Comparison of ENCODE assay signal across 36 mouse cellular contexts in the genomic region with DNA sequence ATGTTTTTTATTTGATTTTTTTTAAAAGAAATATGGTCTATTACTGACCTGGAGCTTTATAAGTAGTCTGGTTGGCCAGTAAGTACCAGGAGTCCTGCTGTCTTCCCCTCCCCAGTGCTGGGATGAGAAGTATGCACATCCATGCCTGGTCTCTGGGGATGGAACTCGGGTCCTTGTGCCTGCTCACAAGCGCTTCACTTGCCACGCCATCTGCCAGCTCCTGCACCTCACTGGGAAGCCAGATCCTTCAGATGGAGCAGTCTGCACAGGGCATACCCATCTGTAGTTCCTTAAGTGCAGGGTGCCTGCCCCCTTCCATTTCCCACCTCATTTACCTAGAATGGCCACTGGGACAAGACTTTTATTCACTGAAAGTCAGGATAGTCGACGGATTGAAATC. TPM values are rescaled to one million over a fixed set of nuclear protein-coding genes. Genes with fewer than 3 reads are reported as not detected.
"Had no signal": no experiment of that assay in that cellular context is flagged by ENCODE, and none has a peak within 500 bp of the region (broad histone marks: within the 10 kb centered on the region; RNA-seq: fewer than 3 reads in every experiment).

No protein-coding gene starts in this region.

- ATAC-seq: hindbrain, embryonic 16.5 days; hindbrain, postnatal 0 days; inflammation-experienced regulatory T-cells, adult 6 months; intestine, embryonic 15.5 days; intestine, embryonic 16.5 days; intestine, postnatal 0 days had no signal

- H3K9ac ChIP-seq: heart, embryonic 12.5 days; heart, embryonic 13.5 days; heart, embryonic 15.5 days; hindbrain, embryonic 12.5 days; hindbrain, embryonic 13.5 days; hindbrain, embryonic 14.5 days; hindbrain, embryonic 15.5 days; intestine, embryonic 15.5 days; kidney, embryonic 15.5 days had no signal

- DNase-seq: heart, postnatal 10 days; heart, postnatal 14 days; heart, postnatal 36 days; heart, postnatal 4 days; kidney, adult 11 months; kidney, adult 18-20 months; kidney, adult 2 months; kidney, adult 8-10 months; kidney, adult 9 months; kidney, postnatal 10 days; kidney, postnatal 14 days; kidney, postnatal 25 days; kidney, postnatal 36 days; kidney, postnatal 4 days; layer of hippocampus, adult 9-11 months; layer of hippocampus, postnatal 36 days had no signal

- H3K27me3 ChIP-seq: hindbrain, embryonic 12.5 days; hindbrain, embryonic 13.5 days; hindbrain, embryonic 15.5 days; intestine, embryonic 15.5 days; kidney, embryonic 15.5 days had no signal

- H3K36me3 ChIP-seq: heart, embryonic 10.5 days; heart, embryonic 12.5 days; heart, embryonic 13.5 days; heart, embryonic 15.5 days; hindbrain, embryonic 10.5 days; hindbrain, embryonic 12.5 days; hindbrain, embryonic 15.5 days; intestine, embryonic 15.5 days; kidney, embryonic 15.5 days had no signal

- H3K4me2 ChIP-seq: heart, embryonic 11.5 days; heart, embryonic 12.5 days; heart, embryonic 13.5 days; heart, embryonic 15.5 days; hindbrain, embryonic 12.5 days; hindbrain, embryonic 13.5 days; hindbrain, embryonic 14.5 days; hindbrain, embryonic 15.5 days; intestine, embryonic 15.5 days; kidney, embryonic 15.5 days had no signal

- H3K4me1 ChIP-seq: intestine, embryonic 15.5 days; kidney, embryonic 15.5 days had no signal

- H3K4me3 ChIP-seq: heart, embryonic 10.5 days; heart, embryonic 12.5 days; heart, embryonic 13.5 days; heart, embryonic 15.5 days; hindbrain, embryonic 10.5 days; hindbrain, embryonic 12.5 days; hindbrain, embryonic 13.5 days; hindbrain, embryonic 15.5 days; intestine, embryonic 15.5 days; kidney, embryonic 15.5 days; left cerebral cortex, adult 2 months had no signal

- H3K9me3 ChIP-seq: heart, embryonic 10.5 days; heart, embryonic 12.5 days; heart, embryonic 13.5 days; heart, embryonic 15.5 days; hindbrain, embryonic 10.5 days; hindbrain, embryonic 12.5 days; hindbrain, embryonic 13.5 days; hindbrain, embryonic 15.5 days; intestine, embryonic 15.5 days; kidney, embryonic 15.5 days had no signal

- H3K27ac ChIP-seq: heart, embryonic 10.5 days; heart, embryonic 13.5 days; heart, embryonic 15.5 days; hindbrain, embryonic 10.5 days; hindbrain, embryonic 12.5 days; hindbrain, embryonic 13.5 days; hindbrain, embryonic 14.5 days; hindbrain, embryonic 15.5 days; hindbrain, postnatal 0 days; intestine, embryonic 15.5 days; kidney, embryonic 15.5 days; kidney, postnatal 0 days; left cerebral cortex, adult 2 months had no signal

RNA-seq across cellular contexts. Expression of a gene that starts 31.9 kb away (rescaled TPM):
- total RNA-seq: hematopoietic stem cell, adult 5-6 weeks had no signal
